Mouse (Mus musculus): ENCODE data around the gene Gm26657.

Gene Gm26657

DNA sequence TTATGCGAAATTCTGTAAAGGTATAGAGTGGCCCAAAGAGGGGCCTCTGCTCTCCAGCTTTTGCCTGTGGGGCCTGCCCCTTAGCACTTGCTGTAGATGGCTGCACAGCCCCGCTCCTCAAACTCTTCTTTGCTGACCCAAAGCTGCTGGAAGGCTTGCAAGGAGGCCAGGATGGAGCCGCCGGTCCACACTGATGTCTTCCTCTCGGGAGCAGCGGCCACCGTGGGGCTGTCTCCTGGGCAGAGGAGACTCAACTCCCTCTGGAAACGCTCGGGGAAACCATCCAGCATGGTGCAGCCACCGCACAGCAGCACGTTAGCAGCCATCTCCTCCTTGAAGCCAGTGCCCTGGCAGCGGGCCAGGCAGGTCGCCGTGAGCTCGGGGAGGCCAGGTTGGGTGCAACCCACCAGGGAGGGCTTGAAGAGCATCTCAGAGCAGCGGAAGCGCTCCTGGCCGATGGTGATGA lies at the start of gene Gm26657:
Gene Gm26657 (plus strand): TSS at position 51 of the 466 bp plus-strand sequence.
- peak in 1 of 2 experiments; percentile 58 for DNase-seq (ENCODE audit: low spot score in 2 of 2)

DNA sequence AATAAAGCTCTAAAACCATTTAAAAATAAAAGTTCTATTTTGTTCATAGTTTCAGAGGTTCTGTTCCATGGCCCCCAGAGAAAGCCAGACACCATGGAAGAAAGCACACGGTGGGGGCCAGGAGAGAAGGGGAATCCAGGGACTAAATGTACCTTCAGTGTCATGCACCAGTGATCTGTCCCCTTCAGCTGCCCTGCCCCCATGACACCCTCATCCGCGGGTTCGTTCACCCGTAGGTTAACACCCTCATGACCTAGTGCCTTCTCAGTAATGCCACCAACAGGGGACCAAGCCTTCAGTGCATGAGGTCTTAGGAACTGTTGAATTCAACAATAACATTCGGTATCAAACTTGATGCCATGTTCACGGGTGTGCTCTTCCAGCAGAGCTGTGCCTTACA lies 43.5 kb upstream of the Gm26657 start:
- no peak for DNase-seq (ENCODE audit: low spot score in 2 of 2)

DNA sequence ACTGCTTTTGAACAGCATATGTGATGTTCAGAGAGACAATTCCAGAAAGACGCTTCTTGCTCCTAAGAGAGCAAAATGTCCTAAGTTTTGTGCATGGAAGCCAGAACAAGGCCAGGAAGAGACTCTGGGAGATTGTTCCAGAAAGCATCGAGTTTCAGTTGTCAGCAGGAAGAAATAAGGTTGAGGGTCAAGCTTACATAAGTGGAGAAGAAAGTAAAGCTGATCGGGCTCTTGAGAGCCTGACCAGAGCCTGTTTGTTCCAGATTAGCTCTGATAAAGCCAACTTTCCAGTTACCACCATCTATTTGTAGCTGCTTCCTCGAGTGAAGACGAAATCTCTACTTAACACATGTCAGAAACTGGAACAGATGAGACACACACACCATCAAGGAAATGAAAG lies 41.2 kb upstream of the Gm26657 start:
- no peak for DNase-seq (ENCODE audit: low spot score in 2 of 2)

DNA sequence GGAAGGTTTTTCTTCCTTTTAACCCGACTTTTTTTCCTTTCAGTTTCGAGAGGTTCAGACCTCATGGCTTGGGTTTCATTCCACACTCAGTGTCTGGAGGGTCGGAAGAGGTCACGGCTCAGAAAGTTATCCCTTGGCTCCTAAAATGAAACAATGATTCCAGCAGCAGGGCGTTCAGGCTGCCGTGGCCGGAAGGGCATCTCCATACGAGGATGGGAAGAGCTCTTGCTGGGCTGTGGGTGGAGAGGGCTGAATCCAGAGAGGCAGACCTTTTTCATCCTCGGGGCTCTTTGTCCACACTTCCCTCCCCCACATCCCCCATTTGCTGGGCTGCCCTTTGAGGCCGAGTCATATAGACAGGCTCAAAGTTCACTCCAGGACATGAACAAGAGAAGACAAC lies 37.6 kb upstream of the Gm26657 start:
- DNase-seq (ENCODE audit: low spot score in 2 of 2): no peak

DNA sequence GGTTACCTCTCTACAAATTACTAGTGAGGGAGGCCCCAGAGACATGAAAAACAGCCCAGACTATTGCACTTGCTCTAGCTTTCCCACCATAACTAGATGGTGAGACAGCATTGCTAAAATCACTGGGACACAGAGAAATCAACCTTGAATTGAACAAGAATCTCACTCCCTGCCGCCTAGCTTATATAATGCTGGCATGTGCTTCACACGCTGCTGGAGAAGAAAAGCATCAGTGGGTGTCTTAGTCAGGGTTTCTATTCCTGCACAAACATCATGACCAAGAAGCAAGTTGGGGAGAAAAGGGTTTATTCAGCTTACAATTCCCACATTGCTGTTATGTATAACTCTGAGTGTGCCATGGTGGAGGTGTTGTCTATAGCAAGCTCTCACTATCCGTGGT lies 26.7 kb upstream of the Gm26657 start:
- no peak for DNase-seq (ENCODE audit: low spot score in 2 of 2)

DNA sequence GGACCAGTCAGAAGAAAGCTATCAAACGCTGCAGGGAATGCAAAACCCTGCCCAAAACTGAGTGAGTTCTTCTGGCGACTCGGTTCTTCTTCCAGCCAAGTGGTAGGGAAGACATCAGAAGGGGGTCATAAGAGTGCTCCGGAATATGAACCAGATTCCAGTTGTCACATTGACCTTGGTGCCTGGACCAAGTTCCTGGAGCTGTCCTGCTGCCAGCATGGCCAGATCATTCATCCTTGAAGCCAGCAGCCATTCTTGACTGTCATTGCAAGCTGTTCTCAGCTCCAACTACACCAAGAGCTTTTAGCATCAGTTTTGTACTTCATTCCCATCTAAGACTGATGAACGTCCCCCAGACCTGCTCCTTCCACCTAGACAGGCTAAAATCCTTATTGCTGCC lies 23.1 kb upstream of the Gm26657 start:
- DNase-seq (ENCODE audit: low spot score in 2 of 2): no peak

DNA sequence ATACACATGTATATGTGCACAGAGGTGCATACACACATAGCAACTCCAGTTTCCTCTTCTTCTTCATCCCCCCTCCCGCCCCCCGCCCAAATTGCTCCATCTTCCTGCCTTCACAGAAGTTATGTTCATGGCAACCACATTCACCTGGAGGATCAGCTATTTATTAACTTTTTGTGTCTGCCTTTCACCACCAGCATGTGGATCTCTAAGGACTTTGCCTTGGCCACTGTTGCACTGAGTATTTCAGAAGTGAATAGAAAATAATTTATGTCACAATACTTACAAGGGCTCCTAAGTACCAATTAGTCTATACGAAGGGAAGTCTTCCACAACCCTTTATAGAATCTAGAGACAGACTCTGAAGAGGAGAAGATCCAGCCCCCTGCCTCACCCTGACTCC lies 21.9 kb upstream of the Gm26657 start:
- DNase-seq (ENCODE audit: low spot score in 2 of 2): no peak

DNA sequence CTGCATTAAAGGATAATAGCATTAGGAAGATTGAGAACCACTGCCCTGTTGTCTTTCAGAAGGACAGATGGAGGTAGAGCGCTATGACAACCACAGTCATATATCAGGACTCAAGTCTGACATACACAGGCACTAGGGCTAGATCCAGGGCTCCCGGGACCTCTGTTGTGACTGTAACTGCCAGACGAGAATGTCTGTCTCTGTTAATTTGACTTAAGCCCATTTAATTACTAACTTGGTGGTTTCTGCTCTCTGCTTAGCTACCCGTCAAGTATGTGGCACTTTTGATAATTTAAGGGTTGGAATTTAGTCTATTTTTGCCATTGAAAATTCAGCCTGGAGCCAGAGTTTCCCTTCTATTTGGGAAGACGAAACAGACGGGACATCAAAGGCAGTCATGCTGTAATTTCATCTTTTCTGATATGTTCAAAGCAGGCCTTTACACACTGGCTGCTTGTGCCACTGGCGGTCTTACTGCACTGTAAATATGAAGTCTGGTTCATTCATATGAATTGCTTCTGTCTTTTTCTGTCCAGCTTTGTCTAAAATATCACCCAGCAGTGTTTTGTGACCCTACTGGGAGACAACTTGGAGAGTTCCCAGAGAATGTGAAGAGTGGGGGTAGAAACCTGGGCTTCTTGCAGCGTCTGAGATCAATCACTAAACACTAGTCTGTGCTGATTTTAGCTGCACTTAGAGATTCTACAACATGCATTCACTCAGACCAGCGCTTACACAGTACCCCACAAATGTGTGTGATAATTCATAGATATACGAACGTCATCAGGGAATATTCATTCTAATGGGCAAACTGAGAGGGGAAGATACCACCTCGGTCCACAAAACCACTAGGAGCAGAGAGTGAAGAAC lies 21.1 kb upstream of the Gm26657 start:
- no peak for DNase-seq (ENCODE audit: low spot score in 2 of 2)

DNA sequence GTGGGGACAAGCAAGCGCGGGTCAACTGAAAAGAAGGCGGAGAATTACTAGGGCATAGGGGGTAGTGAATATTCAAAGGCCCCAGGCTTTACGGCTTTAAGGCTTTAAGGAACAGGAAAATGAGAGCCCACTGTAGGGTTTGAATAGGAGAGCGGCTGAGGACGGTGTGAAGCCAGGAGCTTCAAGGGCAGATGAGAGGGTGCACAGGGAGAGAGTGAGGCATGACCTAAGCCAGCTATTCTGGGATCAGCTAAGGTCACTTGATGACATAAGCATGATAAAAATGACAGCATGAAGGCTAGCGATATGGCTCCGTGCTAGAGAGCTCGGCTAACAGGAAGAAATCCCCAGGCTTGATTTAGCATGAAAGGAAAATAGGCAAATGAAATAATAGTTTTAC lies 20.4 kb upstream of the Gm26657 start:
- DNase-seq (ENCODE audit: low spot score in 2 of 2): no peak

DNA sequence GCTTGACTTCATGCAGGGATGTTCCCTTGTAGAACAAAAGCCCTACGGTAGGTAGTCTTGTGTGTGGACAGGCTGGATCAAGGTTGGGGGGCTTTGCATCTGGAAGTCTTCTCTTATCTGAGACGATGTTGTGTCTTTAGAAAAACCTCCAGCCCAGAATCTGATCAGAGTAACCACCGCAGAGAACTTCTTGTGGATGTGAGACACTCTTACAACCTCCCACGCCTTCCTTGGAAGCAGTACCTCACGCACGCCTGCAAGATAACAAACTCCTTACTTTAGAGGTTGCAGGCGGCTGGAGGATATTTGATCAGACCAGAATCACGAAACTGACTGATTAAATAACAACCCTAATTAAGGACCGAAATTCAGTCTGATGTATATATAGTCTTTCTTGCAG lies 19.5 kb upstream of the Gm26657 start:
- DNase-seq (ENCODE audit: low spot score in 2 of 2): no peak

DNA sequence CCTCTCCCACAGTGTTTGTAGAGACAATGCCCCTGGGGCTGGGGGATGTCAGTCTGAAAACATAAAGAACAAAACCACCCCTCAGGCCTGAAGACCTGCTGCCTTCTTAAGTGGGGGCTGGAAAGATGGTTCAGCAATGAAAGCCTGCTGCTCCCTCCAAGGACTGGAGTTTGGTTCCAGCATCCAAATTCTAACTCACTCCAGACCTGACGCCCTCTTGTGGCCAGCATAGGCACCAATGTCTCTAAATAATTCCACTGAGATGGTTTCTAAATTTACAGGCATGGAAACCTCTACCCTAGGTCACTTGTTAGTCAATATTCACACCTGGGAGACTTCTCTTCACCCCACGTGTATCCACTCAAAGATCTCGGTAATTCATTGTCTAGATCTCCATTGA lies 18.4 kb upstream of the Gm26657 start:
- DNase-seq (ENCODE audit: low spot score in 2 of 2): no peak

DNA sequence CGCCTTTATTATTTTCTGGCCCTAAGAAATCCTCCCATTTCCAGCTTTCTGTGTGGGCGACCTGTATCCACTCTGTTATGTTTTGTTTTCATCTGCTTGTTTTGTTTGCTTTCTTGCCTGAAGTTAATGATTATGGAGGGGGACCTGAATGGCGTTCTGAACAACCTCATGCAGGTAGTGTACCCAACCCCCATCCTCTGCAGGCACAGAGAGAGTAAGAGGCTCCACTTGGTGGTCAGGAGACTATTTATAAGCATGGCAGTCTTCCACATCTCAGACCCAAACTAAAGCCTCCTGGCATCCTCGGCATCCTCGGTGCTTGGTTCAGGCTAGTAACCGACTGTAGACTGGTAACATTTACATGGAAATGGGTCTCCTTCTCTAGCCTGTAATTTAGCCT lies 17.5 kb upstream of the Gm26657 start:
- no peak for DNase-seq (ENCODE audit: low spot score in 2 of 2)

DNA sequence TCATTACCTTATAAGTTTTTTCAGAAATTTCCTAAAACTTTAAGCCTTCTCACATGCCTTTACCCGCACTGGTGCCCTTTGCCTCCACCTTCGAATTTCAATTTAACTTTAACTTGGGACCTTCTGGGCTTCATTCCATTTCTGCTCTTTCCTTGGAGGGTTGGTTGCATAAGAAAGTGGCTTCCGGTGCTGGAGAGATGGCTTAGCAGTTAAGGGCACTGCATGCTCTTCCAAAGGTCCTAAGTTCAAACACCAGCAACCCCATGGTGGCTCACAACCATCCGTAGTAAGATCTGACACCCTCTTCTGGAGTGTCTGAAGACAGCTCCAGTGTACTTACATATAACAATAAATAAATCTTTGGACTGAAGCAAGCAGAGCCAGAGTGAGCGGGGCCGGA lies 16.6 kb upstream of the Gm26657 start:
- no peak for DNase-seq (ENCODE audit: low spot score in 2 of 2)

DNA sequence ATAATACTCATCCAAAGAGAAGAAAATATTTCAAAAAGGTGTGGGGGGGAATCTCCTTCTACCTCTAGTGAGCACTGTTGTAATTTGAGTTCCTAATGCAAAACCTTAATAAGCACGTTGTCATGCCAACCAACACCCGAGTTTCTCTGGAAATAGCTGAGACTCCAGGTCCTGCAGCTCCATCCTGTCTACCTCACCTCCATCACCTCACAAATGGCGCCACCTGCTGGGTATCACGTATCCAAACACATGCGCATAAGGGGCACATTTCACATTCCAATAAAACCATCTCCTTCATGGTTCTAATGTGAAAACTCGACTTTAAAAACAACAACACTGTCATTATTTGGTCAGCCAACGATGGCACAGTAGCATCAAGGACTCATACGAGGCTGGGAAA lies 14.0 kb upstream of the Gm26657 start:
- DNase-seq (ENCODE audit: low spot score in 2 of 2): peak in 1 of 2 experiments; percentile 60

DNA sequence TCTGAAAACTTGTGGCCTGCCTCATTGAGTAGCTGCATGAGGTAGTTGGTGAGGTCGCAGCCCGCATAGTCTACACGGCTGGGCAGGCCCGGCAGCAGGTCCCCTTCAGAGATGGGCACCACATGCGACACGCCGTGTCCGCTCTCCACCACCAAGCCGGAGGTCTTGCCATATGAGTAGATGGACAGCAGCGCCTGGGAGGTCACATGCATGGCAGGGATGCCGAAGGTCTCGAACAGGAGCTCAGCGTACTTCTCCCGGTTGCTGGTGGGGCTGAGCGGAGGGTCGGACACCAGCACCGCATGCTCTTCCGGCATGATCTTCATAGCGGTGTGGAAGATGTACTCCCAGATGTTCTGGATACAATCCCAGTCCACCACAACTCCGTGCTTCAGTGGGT lies 741 bp downstream of the Gm26657 start:
- DNase-seq (ENCODE audit: low spot score in 2 of 2): peak in 1 of 2 experiments; percentile 53

DNA sequence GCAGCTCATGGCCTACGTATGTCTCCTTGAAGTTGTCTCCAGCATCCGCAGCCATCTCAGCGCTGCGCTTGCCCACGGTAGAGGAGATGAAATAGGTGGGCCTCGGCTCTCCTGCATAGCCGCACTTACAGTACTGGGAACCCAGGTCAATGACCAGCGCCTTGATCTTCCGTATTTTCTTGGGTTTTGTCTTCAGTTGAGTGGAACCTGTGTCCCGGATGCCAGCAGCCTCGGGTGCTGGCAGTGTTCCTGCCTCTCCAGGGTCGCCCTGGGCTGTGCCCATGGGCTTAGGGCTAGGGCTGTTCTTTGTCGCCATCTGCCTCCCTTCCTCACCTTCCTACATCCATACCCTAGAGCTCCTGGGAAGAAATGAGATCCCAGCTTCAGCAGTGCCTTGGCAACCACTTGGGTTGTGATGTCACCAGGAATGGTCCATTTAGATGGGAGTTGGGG lies 1.2 kb downstream of the Gm26657 start, which contains the start of gene Actl7b:
Gene Actl7b (minus strand): TSS at position 403 of the 453 bp plus-strand sequence.
- DNase-seq (ENCODE audit: low spot score in 2 of 2): peak in 1 of 2 experiments; percentile 53

DNA sequence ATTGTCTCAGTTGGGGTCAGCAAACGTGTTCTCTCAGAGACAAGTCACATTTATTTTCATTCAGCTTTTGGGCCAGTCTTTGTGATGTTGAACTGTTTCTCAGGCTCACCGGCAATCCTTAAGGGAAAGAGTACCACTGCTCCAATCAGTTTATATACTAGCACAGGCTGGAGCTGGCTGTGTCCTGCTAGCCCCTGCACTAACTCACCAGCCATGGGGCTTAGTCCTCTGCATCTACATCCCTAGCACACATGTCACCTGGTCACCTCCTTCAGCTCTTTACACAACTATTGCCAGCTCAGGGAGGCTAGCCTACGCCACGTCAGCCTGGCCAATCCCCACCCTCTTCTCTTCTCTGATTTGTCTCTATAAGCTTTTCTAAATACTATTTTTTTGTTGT lies 2.8 kb downstream of the Gm26657 start:
- peak in 1 of 2 experiments; percentile 29 for DNase-seq (ENCODE audit: low spot score in 2 of 2)

DNA sequence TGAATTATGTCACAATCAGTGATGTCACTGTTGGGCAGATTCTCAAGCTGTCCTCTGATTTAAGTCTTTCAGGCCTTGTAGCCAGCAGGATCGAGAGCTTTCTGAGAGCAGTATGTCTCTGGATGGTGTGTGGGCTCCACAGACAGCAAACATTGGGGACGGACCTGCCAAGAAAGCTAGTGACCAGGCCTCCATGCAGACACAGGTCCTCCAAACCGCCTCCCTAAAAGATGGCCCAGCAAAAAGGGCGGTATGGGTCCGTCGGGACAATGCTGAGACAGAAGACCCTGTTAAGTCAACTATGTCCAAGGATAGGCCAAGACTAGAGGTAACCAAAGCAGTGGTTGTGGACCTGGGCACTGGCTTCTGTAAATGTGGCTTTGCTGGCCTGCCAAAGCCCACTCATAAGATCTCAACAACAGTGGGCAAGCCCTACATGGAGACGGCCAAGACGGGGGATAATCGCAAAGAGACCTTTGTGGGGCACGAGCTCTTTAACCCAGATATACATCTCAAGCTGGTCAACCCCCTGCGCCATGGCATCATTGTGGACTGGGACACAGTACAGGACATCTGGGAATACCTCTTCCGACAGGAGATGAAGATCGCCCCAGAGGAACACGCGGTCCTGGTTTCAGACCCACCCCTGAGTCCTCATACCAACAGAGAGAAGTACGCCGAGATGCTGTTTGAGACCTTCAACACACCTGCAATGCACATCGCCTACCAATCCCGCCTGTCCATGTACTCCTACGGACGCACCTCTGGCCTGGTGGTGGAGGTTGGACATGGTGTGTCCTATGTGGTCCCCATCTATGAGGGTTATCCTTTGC lies 3.7 kb downstream of the Gm26657 start, which contains the start of gene Actl7a:
Gene Actl7a (plus strand): TSS at position 51 of the 833 bp plus-strand sequence.
- DNase-seq (ENCODE audit: low spot score in 2 of 2): peak in 1 of 2 experiments; percentile 53

DNA sequence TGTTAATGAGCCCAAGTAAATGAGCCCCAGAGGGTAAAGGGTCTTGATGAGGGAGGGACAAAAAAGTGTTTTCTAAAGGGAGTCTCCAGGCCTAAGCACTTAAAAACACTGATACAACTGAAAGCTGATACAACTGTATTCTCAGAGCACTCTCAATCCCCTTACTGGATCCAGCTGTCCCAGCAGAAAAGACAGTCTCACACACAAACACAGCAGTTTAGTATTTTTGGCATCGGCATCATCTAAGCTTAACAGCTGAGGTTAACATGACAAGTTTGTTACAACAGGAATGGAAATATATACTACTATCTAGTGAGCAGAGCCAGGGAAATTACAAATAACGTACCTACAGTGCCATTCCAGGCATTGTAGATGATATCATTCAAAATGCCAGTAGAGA lies 6.5 kb downstream of the Gm26657 start:
- no peak for DNase-seq (ENCODE audit: low spot score in 2 of 2)

DNA sequence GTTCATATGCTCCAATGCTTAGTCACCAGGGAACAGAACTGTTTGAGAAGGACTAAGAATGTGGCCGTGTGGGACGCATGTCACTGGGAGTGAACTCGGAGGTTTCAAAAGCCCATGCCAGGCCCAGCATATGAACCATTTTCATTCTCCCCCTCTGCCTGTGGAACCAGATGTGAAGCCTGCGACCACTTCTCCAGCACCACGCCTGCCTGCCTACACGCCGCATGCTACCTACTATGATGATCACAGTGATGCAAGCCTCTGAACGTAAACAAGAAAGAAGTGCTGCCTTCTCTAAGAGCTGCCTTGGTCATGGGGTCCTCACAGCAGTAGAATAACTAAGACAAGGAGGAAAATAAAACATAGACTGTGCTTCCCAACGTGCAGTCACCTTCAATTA lies 7.6 kb downstream of the Gm26657 start:
- peak in 1 of 2 experiments; percentile 55 for DNase-seq (ENCODE audit: low spot score in 2 of 2)

DNA sequence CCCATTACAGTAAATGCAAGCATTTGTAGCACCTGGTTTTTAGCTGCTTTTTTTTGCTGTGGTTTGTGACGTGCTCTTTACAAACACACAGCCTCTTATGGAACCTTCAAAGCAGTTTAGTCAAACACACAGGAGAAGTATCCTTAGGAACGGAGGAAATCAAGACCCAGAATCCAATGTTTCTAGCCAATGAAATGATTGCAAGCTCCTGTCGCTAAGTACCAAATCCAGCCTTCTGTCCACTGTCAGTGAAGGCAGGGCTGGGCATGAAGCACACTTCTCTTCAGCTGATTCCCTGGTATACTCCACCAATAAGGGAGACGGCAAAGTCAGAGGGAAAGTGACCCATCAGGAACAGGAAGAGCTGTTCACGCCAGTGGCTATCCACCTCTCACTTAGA lies 16.2 kb downstream of the Gm26657 start:
- DNase-seq (ENCODE audit: low spot score in 2 of 2): no peak

DNA sequence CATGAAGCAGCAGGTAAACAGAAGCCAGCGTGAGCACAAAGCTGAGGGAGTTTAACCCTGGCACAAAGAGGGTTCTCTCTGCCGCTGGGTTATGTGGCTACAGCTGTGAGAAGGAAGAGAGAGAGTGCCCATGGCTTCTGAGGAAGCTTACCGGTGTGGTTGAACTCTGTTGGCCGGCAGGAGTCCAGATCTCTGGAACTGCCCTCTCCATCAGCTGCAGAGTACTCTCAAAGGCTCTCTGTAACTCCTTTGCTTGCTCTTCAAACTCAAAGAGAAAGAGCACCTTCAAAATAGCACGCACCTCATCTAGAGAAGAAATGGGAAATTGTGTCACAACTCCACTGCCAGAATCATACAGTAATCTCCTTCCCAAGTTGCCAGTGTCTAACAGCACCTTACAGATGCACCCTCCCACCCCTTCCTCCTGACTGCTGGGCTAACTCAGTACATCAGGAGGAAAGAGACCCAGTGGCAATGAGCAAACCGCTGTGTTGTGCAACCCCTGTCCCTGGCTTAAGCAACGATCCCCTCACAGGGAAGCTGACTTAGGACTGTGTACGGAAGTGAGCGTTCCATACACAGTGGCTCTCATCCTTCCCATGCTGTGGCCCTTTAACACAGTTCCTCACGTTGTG lies 17.2 kb downstream of the Gm26657 start:
- no peak for DNase-seq (ENCODE audit: low spot score in 2 of 2)

Measured in urinary bladder, postnatal 4 days (tissue).